ENCODE assay signal across 26 mouse cellular contexts in genomic region chr15:22338941-22339340, GRCm38 (mm10).
DNase-seq lines count a peak whose midpoint lies in the region; ATAC-seq and TF ChIP-seq lines count a peak whose summit lies in the region.
"Had no signal": no experiment of that assay in that cellular context is flagged by ENCODE, and none has a peak within 500 bp of the region (broad histone marks: within the 10 kb centered on the region; RNA-seq: fewer than 3 reads in every experiment).

No protein-coding gene starts in this region.

- no peak overlapping the region for H3K27ac ChIP-seq in lung, embryonic 14.5 days (ENCODE audit: low read depth)
- H3K27ac ChIP-seq: gastrocnemius, adult 2 months; heart, embryonic 15.5 days; hindbrain, embryonic 10.5 days; hindbrain, embryonic 13.5 days; intestine, embryonic 15.5 days had no signal

- TF ChIP-seq CTCF in lung, embryonic 14.5 days (IDR thresholded peaks at IDR 0.05; ENCODE audit: low read depth) = no peak

- no peak overlapping the region for H3K4me2 ChIP-seq in lung, embryonic 14.5 days
- H3K4me2 ChIP-seq: heart, embryonic 12.5 days; heart, embryonic 15.5 days; hindbrain, embryonic 13.5 days; intestine, embryonic 15.5 days had no signal

- no peak for ATAC-seq in lung, embryonic 14.5 days (ENCODE audit: insufficient read depth)
- ATAC-seq: forebrain, embryonic 14.5 days; forebrain, postnatal 0 days; hindbrain, embryonic 16.5 days; intestine, embryonic 15.5 days had no signal

- peak; percentile 6 for DNase-seq in lung, embryonic 14.5 days
- DNase-seq in lung, postnatal 25 days (ENCODE audit: low spot score) = no peak
- DNase-seq in NIH3T3 (ENCODE audit: low read depth) = peak; percentile 57
- DNase-seq in embryo, embryonic 11.5 days (ENCODE audit: low read depth, low spot score) = peak; percentile 0
- no peak for DNase-seq in heart, adult 9 months (ENCODE audit: low spot score in 2 of 2)
- DNase-seq in urinary bladder, postnatal 4 days (ENCODE audit: low spot score in 2 of 2) = no peak
- no peak for DNase-seq in testis, postnatal 10 days (ENCODE audit: low spot score)
- DNase-seq: adrenal gland, adult 8-10 months; adrenal gland, postnatal 25 days; cerebellum, adult 11-12 months; cerebellum, adult 8-10 months; cerebellum, postnatal 14 days; forebrain, postnatal 0 days; gastrocnemius, adult 2 months; gastrocnemius, postnatal 14 days; heart, adult 11 months; heart, postnatal 10 days; heart, postnatal 36 days; kidney, adult 11 months had no signal

- H3K36me3 ChIP-seq in lung, embryonic 14.5 days (ENCODE audit: insufficient read depth) = no peaks in the 10 kb centered on the region
- H3K36me3 ChIP-seq: heart, embryonic 12.5 days; heart, embryonic 15.5 days; hindbrain, embryonic 10.5 days; hindbrain, embryonic 13.5 days; intestine, embryonic 15.5 days had no signal

- H3K9ac ChIP-seq in lung, embryonic 14.5 days = no peak overlapping the region
- H3K9ac ChIP-seq: forebrain, postnatal 0 days; heart, embryonic 12.5 days; heart, embryonic 15.5 days; hindbrain, embryonic 13.5 days; intestine, embryonic 15.5 days had no signal

- no peaks in the 10 kb centered on the region for H3K4me1 ChIP-seq in lung, embryonic 14.5 days (ENCODE audit: insufficient read depth)
- H3K4me1 ChIP-seq: heart, embryonic 12.5 days; heart, embryonic 15.5 days; hindbrain, embryonic 10.5 days; hindbrain, embryonic 13.5 days; intestine, embryonic 15.5 days had no signal

- H3K4me3 ChIP-seq in lung, embryonic 14.5 days (ENCODE audit: low read depth, low read length) = no peak overlapping the region
- H3K4me3 ChIP-seq: gastrocnemius, adult 2 months; heart, embryonic 12.5 days; heart, embryonic 15.5 days; hindbrain, embryonic 10.5 days; hindbrain, embryonic 13.5 days; intestine, embryonic 15.5 days had no signal

- 37% methylated on average over 3 of the region's 3 CpGs for WGBS in lung, embryonic 14.5 days

- H3K27me3 ChIP-seq in lung, embryonic 14.5 days (ENCODE audit: insufficient read depth, low read length) = no peaks in the 10 kb centered on the region
- H3K27me3 ChIP-seq: heart, embryonic 12.5 days; heart, embryonic 15.5 days; hindbrain, embryonic 13.5 days; intestine, embryonic 15.5 days had no signal

- no peaks in the 10 kb centered on the region for H3K9me3 ChIP-seq in lung, embryonic 14.5 days (ENCODE audit: low read depth, low read length)
- H3K9me3 ChIP-seq: heart, embryonic 12.5 days; heart, embryonic 15.5 days; hindbrain, embryonic 10.5 days; hindbrain, embryonic 13.5 days; intestine, embryonic 15.5 days had no signal

Comparison
In these comparisons a context has a peak if more than half of its experiments do, and no peak if none do; other contexts are left out.
1. DNase-seq: peak in lung, embryonic 14.5 days (single experiment), NIH3T3 (single experiment) and embryo, embryonic 11.5 days (single experiment); none in lung, postnatal 25 days (single experiment), heart, adult 9 months (0 of 2), urinary bladder, postnatal 4 days (0 of 2) and testis, postnatal 10 days (single experiment).